ENCODE assay signal across 27 mouse cellular contexts in genomic region chr5:126650415-126650814, GRCm38 (mm10).
"Had no signal": no experiment of that assay in that cellular context is flagged by ENCODE, and none has a peak within 500 bp of the region (broad histone marks: within the 10 kb centered on the region; RNA-seq: fewer than 3 reads in every experiment).

No protein-coding gene starts in this region.

- H3K27ac ChIP-seq: gastrocnemius, adult 2 months; heart, embryonic 10.5 days; hindbrain, embryonic 10.5 days; hindbrain, embryonic 12.5 days; hindbrain, embryonic 14.5 days; intestine, embryonic 15.5 days; kidney, postnatal 0 days; left cerebral cortex, adult 2 months; limb, embryonic 13.5 days; limb, embryonic 15.5 days; liver, embryonic 12.5 days; liver, embryonic 14.5 days had no signal

- H3K4me2 ChIP-seq: heart, embryonic 12.5 days; hindbrain, embryonic 12.5 days; hindbrain, embryonic 14.5 days; intestine, embryonic 15.5 days; limb, embryonic 13.5 days; limb, embryonic 15.5 days; liver, embryonic 12.5 days had no signal

- H3K4me3 ChIP-seq: gastrocnemius, adult 2 months; heart, embryonic 10.5 days; heart, embryonic 12.5 days; hindbrain, embryonic 10.5 days; hindbrain, embryonic 12.5 days; intestine, embryonic 15.5 days; left cerebral cortex, adult 2 months; limb, embryonic 13.5 days; limb, embryonic 15.5 days; liver, embryonic 12.5 days had no signal

- DNase-seq: gastrocnemius, adult 2 months; gastrocnemius, postnatal 10 days; gastrocnemius, postnatal 25 days; heart, adult 18-20 months; heart, postnatal 10 days; heart, postnatal 4 days; kidney, adult 18-20 months; kidney, adult 8-10 months; kidney, postnatal 14 days; kidney, postnatal 36 days; layer of hippocampus, adult 9-11 months; layer of hippocampus, postnatal 36 days had no signal

- H3K9me3 ChIP-seq: heart, embryonic 10.5 days; heart, embryonic 12.5 days; hindbrain, embryonic 10.5 days; hindbrain, embryonic 12.5 days; intestine, embryonic 15.5 days; limb, embryonic 13.5 days; limb, embryonic 15.5 days had no signal

- ATAC-seq: hindbrain, embryonic 16.5 days; inflammation-experienced regulatory T-cells, adult 6 months; intestine, embryonic 15.5 days; intestine, postnatal 0 days; liver, embryonic 12.5 days had no signal

- H3K27me3 ChIP-seq: heart, embryonic 12.5 days; hindbrain, embryonic 12.5 days; intestine, embryonic 15.5 days; limb, embryonic 13.5 days; limb, embryonic 15.5 days; liver, embryonic 12.5 days had no signal

- H3K36me3 ChIP-seq: heart, embryonic 10.5 days; heart, embryonic 12.5 days; hindbrain, embryonic 10.5 days; hindbrain, embryonic 12.5 days; intestine, embryonic 15.5 days; limb, embryonic 13.5 days; limb, embryonic 15.5 days; liver, embryonic 12.5 days had no signal

- H3K9ac ChIP-seq: heart, embryonic 12.5 days; hindbrain, embryonic 12.5 days; hindbrain, embryonic 14.5 days; intestine, embryonic 15.5 days; limb, embryonic 13.5 days; limb, embryonic 15.5 days; liver, embryonic 12.5 days; liver, embryonic 14.5 days had no signal

- H3K4me1 ChIP-seq: heart, embryonic 10.5 days; heart, embryonic 12.5 days; hindbrain, embryonic 10.5 days; hindbrain, embryonic 12.5 days; intestine, embryonic 15.5 days; limb, embryonic 13.5 days; limb, embryonic 15.5 days; liver, embryonic 12.5 days had no signal
